Mouse (Mus musculus): ENCODE data around the gene Arhgef11.

GRCm38 (mm10) chr3:87593793-87594192 is 23.6 kb upstream of the Arhgef11 start:
- no peak for TF ChIP-seq CTCF (IDR thresholded peaks at IDR 0.05; ENCODE audit: low read depth)
- TF ChIP-seq EP300 (IDR thresholded peaks at IDR 0.05; ENCODE audit: low read depth) = no peak
